Mouse (Mus musculus) brain, adult 2 months (tissue): Measurements from ENCODE around the gene Dnajc5g.
A peak's percentile ranks its signal among the peaks of the same experiment; 100 is the strongest.

Experiments used
- DNase-seq: peaks from one replicate; pipeline ENCODE4 v3.0.0; 2011; ENCODE audit warnings: low read depth, low spot score

Dnajc5g gene

GRCm38 (mm10) chr5:31105814-31106335 is at the start of gene Dnajc5g:
Gene Dnajc5g, plus strand, starts transcription at chr5:31106285.
- DNase-seq = no peak

DNA sequence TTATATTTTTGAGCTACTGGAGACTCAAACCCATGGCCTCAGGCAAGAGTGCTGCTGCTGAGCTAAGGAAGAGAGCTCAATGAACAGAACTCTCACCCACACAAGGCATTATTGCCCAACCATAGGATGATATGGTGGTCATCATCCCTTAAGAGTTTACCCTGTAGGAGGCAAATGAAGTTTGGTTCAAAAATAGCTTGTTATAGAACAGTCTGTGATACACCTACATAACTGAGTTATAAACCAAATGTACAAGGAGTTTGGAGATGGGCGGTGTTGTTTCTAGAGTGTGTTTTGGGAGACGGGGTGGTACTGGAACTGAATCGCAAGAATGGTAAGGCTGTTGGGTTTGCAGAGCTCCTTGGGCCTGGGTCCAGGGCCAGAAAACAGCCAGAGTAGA is 36.3 kb upstream of the Dnajc5g start:
- DNase-seq = no peak

- DNase-seq = no peak
These were observed 35.0 kb upstream of the Dnajc5g start for GRCm38 (mm10) chr5:31071059-31071458.

- DNase-seq = no peak
These were observed 34.3 kb upstream of the Dnajc5g start for GRCm38 (mm10) chr5:31071821-31072220.

- DNase-seq = no peak
These were observed 32.9 kb upstream of the Dnajc5g start for GRCm38 (mm10) chr5:31073176-31073575.

- DNase-seq = no peak
These were observed 29.7 kb upstream of the Dnajc5g start for GRCm38 (mm10) chr5:31076346-31076745.

DNA sequence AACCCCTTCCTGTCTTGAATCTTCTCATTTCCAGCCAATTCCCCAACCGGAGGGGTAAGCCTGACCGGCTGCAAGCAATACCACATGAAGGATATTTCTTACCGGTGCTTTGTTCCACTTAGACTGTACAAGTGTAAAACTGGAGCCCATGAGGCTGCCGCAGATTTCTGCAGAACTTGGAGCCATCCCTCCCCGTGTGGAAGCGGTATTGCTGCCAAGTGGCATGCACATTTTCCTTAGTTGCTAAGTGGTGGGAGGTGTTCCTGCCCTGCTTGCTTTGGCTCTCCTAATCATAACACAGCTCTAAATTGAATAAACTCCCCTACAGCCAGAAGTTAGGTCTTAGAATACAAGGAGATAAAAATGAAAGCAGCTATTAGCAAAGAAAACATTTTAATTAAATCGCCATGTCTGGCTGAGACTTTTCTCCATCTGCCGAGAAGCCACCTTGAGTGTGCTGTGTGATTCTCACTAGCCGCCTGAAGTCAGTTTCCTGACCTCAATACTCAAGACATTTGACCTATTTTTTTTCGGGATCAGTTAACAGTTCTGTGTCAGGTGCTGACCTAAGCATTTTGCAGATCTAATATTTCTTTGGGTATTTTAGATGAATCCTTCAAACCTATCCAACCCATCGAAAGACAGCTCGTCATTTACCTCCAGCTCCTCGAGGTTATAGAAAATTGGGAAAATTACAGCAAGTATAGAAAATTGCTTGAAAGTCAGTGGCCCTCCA is 25.9 kb upstream of the Dnajc5g start:
- DNase-seq = peak; percentile 90

DNA sequence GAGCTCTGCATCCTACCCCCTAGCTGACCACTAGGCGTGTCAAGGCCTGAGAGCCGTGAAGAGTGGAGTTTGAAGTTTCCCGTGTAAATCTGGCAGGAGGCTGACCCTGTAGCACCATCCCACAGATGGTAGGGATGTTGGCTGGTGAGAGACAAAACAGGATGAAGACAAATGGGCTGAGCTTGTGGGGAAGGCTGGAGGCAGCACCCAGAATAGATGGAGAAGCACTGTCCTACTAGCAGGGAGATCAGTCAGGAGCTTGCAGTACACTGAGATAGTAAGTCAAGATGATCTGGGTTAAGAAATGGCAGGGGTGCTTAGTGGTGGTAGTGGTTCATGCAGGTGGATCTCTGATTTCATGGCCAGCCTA is 25.3 kb upstream of the Dnajc5g start:
- DNase-seq = peak; percentile 65

- DNase-seq = peak; percentile 50
These were observed 24.7 kb upstream of the Dnajc5g start for GRCm38 (mm10) chr5:31081386-31081785.

DNA sequence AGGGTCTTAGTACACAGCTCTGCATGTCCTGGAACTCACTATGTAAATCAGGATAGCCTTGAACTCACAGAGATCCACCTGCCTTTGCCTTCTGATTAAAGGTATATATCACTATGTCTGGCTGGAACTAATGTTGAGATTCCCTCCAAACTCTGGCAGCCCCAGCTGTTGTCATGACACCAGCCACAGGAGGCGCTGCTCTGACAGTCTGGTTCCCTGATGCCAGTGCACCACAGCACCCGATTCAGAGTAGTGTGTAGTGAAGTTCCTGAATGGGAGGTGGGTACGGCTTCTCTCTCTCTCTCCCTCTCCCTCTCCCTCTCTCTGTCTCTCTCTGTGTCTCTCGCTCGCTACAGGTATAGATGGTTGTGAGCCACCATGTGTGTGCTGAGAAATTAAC is 23.7 kb upstream of the Dnajc5g start:
- DNase-seq = peak; percentile 72

DNA sequence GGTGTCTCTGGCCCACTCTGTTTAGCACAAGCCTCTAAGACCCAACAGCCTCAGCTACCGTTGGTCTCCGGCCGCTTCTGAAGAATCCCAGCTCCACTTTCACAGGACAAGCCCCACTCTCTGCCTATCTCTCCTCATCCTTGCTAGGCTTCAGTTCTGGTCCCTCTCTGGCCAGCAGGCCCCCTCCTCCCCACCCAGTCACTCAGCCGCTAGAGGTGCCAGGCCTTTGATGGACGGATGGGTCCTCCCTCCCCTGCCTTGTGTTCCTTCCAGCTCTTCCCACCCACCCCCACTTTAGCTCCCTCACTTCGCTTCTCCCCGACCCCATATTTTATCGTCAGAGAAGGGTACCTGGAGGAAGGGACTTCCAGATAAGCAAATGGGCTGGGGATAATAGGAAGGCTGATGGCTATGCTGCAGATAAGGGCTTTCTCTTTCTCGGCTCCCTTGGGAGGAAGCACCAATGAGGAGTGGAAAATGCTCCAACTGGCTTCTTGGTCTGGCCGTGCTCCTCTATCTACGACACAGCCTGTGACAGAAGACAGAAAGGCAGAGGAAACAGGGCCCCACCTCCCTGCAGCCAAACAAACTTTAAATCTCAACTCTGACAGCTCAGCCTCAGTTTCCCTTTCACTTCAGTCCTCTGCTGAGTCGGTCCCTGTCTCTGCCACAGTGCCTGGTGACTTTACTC is 23.0 kb upstream of the Dnajc5g start:
- no peak for DNase-seq

DNA sequence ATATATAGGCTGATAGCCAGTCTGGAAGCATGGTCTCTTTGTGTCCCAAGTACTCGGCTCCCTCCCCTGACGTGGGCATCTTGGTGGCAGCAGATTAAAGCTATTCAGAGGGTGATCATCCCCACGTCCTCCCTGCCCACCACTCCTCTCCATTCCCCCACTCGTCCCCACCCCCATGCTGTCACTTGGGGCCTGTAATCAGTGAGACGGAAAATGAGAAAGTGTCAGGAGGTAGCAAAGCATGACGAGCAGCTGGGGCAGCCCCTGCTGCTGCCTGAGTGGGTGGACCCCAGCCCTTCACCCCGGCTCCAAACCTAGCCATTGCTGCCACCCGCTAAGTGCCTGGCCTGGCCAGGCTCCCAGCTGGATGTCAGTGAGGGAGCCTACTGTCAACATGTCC is 22.1 kb upstream of the Dnajc5g start:
- no peak for DNase-seq

- no peak for DNase-seq
These were observed 19.5 kb upstream of the Dnajc5g start for GRCm38 (mm10) chr5:31086606-31087005.

DNA sequence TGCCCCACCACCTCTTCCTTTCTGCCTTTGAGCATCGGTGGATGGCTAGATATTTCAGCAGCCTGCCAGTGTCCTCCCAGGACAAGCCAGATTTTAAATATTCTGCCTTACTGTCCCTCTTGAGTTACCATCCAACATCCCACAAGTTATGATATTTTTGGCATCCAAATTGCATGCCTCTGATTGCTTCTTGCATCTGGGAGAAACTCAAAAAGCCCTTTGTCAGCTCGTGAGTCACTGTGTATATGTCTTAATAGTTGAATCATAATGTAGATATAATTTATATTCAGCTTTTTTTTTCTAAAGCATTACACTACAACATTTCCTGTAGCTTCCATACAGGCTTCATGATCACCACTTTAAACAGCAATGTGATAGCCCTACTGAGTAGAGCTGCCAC is 19.0 kb upstream of the Dnajc5g start:
- peak; percentile 70 for DNase-seq

- DNase-seq = peak; percentile 37
These were observed 13.7 kb upstream of the Dnajc5g start for GRCm38 (mm10) chr5:31092231-31092975.

- peak; percentile 67 for DNase-seq
These were observed 12.7 kb upstream of the Dnajc5g start for GRCm38 (mm10) chr5:31093151-31094041.

- DNase-seq = peak; percentile 53
These were observed 11.8 kb upstream of the Dnajc5g start for GRCm38 (mm10) chr5:31094100-31094798.

DNA sequence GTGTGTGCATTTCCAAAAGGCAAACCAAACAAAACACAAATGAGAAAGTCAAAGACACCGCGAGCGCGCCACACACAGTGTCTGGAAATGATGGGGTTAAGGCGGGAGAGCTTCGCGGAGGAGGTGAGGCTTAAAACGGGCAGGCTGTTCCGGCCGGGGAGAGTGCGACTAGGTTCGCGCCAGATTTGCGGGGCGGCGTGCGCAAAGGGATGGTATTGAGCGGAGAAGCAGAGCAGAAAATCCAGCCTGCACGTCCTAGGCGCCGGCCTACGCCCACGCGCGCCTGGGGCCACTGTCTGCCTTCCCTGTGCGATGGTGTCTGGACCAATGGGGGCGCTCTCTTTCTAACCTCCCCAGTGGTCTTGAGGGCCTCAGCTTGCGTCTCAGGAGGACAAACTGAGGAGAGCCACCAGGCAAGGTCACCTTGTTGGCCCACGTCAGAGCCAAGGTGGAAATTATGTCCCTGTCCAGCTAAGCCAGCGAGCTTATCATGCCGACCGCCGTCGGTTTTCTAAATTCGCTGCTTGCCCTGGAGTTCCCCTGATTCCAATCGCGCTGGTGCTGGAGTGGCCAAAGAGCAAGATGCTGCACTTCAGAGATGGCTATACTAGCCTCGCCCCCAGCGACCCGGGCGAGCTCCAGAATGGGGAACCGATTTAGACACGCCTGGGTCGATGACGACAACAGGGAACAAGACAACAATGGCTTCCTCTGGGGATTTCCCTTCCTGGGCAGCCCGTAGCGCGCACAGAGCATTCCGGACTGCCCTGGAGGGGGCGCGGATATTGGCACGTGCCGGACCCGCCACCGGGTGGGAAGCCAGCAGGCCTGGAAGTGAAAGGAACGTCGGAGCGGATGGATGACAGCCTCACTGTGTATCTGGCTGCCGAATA is 11.0 kb upstream of the Dnajc5g start:
- DNase-seq = peak; percentile 60

DNA sequence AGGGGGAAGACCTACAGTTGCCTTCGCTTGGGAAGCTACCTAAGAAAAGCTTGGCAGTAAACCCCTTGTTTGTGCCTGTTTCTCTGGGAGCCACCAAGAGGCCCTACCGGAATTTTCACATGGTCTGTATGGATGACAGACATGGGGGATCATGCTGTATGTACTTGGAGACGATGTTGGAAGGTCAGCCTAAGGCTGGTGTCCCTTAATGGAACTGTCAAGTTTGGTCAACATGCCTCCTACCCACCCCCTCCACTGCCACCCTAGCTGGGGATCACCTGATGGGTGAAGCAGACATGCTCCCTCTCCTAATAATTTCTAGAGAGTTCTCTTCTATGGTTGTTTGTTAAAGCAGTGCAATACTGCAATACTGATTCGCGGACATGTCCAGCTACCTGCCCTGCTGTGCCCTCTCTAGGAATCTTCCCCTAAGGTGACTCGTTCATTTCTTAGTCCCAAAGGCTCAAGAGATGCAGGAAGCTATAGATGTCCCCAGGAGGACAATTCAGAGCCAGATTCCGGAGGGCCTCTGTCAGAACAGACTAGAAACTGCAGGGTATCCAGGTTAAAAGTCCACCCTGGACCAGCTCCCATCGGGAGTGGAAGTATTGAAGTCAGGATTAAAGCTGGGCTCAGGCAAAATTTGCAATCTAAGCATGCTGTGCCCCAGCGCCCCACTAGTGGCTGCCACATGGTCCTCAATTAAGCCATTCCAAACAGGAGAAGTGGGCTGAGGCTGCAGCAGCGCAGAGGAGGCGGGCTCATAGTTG is 10.2 kb upstream of the Dnajc5g start:
- peak; percentile 30 for DNase-seq
